Mouse (Mus musculus) myocyte (in vitro differentiated cells): ENCODE measurements around the gene Acoxl.

Source experiments
- MAX ChIP-seq: IDR thresholded peaks from one replicate; pipeline ENCODE4 v1.6.1; 2011; ENCODE audit warnings: low read depth, mild to moderate bottlenecking, control low read depth
- POLR2A ChIP-seq: IDR thresholded peaks from one replicate; pipeline ENCODE4 v1.6.1; 2011; ENCODE audit warnings: low read depth, mild to moderate bottlenecking, control low read depth, moderate library complexity; ENCODE audit not compliant: insufficient read length
- TCF12 ChIP-seq: IDR thresholded peaks from one replicate; pipeline ENCODE4 v1.6.1; 2011; ENCODE audit warnings: mild to moderate bottlenecking, control low read depth; ENCODE audit not compliant: poor library complexity, insufficient read depth, severe bottlenecking
- TCF3 ChIP-seq: IDR thresholded peaks from one replicate; pipeline ENCODE4 v1.6.1; 2011; ENCODE audit warnings: low read depth, control low read depth; ENCODE audit not compliant: insufficient read length
- USF1 ChIP-seq: IDR thresholded peaks from one replicate; pipeline ENCODE4 v1.6.1; 2011; ENCODE audit warnings: low read depth, mild to moderate bottlenecking, control low read depth, moderate library complexity

DNA sequence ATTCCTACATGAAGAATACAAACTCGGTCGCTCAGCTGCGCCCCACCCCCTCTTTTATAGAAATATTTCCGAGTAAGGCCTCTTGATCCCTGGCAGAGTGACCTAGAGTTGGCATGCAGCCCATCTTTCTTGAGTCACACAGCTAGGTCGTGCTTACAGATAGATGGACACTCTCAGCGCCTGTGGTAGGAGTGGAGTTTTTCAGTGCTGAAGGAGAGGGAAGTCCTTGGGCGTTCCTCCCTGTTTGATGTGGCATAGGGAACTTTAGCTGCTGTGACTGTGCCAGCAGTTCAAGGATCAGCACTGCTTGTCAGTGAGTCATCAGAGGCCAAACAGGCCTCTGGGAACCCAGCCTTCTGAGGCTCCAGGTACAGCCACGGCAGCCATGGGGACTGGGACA lies 51.9 kb downstream of the Acoxl start:
- no peak for TF ChIP-seq TCF12
- TF ChIP-seq POLR2A, result no peak
- TF ChIP-seq USF1, result no peak
- TF ChIP-seq MAX, result no peak
- TF ChIP-seq TCF3, result no peak
